Mouse (Mus musculus) monocyte, adult 5-6 weeks (primary cell): ENCODE measurements around the gene Apobec3. TPM values are rescaled to one million over a fixed set of nuclear protein-coding genes. Genes with fewer than 3 reads are reported as not detected.
"Not testable (repeated sequence)": the region's sequence is repeated elsewhere in the genome, so short reads cannot be mapped to it uniquely, and the experiment has no call there.

Experiments used
- ATAC-seq: fragments of 153-309, 156-312 bp; replicated peaks from 2 replicates; pipeline ENCODE4 v1.8.0; 2017; ENCODE audit warnings: mild to moderate bottlenecking; ENCODE audit not compliant: low TSS enrichment, insufficient number of reproducible peaks, severe bottlenecking, poor library complexity, low FRiP score
- total RNA-seq: library from RNA; stranded (forward); fragments of 200-1000, 200-491, 200-594 nt; gene quantifications from 3 replicates; pipeline ENCODE4 v1.2.3, GENCODE M21; 2017

Apobec3 gene
- total RNA-seq, 1 experiment from 2014 or later = 113 TPM

DNA sequence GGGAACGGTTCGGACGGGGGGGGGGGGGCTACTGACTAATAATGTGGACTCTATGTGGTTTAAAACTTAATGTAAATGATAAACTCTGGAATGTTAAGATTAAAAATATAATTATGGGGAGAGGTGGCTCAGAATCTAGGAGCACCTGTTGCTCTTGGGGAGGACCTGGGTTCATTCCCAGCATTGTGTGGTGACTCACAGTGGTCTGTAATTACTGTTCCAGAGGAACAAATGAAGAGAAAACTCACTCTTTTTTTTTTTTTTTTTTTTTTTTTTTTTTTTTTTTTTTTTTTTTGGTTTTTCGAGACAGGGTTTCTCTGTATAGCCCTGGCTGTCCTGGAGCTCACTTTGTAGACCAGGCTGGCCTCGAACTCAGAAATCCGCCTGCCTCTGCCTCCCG, 48.0 kb downstream of the Apobec3 start:
- not testable (repeated sequence) for ATAC-seq

DNA sequence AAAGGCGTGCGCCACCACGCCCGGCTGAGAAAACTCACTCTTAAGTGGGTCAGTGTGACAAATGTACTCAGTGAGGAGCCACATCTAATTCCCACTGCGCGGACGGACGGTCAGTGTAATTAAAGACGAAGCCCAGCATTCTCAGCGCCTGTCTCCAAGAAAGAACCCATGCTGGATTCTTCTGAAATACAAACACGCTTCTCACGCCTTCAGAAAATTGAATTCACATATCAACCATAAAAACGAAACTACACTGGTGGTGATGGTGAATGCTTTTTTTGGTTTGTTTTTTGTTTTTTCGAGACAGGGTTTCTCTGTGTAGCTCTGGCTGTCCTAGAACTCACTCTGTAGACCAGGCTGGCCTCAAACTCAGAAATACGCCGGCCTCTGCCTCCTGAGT, 48.5 kb downstream of the Apobec3 start:
- ATAC-seq = no peak

DNA sequence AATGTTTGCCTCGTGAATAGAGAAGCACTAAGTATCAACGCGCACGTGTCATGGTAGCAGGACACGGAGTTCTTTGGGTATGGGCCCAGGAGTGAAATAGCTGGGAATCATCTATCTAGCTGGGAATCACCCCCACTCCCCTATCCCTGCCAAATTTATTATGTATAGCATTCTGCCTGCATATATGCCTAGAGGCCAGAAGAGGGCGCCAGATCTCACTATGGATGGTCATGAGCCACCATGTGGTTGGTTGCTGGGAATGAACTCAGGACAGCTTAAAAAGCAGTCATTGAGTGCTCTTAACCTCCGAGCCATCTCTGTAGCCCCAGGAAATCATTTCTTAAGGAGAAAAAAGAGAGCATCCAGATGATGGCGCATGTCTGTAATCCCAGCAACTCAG, 49.5 kb downstream of the Apobec3 start:
- ATAC-seq = peak; percentile 71

DNA sequence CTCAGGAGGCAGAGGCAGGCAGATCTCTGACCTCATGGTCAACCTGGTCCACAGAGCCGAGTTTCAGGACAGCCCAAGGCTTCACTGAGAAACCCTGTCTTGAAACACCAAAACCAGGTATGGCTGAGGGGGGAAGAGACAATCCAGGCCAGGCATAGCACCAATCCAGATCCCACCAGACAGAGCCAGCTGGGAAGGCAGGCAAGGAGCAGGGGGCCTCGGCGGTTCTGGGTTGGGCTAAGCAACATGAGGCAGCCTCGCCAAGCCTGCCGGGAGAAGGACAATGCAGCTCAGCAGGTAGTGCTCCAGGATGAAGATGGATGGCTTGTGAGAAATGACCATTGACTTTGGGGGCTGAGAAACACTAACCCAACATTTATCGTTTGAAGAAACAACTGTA, 51.1 kb downstream of the Apobec3 start:
- ATAC-seq = no peak

DNA sequence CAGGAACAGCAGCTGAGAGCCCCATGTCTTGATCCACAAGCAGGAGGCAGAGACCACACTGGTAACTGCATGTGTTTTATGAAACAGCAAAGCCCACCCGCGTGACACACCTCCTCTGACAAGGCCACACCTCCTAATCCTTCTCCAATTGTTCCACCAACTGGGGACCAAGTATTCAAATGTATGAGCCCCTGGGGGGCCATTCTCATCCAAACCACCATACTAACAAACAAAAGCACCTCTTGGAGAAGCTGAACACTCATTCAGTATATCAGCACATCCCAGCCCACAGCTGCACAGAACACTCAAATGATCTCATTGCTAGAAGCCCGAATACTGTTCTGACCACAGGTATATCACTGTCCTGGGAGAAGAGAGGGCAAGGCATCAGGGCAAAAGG, 52.1 kb downstream of the Apobec3 start:
- ATAC-seq = no peak

DNA sequence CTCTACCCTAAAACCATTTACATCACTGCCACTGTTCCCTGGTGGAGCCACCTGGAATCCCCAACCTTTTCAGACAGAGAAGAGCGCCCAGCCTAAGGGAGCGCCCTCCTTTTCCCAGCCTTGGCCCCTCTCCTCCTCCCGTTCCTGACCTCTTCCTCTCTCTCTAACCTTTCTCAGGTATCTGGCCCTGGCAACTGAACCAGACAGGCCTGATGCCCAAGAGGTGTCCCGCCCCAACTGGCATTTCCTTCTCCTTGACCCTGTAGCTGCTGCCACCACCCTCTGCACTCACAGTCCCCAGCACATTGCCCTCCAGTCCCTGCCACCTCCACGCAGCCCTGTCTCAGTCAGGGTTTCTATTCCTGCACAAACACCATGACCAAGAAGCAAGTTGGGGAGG, 53.5 kb downstream of the Apobec3 start:
- no peak; the same call in 1 of the 2 replicates for ATAC-seq

DNA sequence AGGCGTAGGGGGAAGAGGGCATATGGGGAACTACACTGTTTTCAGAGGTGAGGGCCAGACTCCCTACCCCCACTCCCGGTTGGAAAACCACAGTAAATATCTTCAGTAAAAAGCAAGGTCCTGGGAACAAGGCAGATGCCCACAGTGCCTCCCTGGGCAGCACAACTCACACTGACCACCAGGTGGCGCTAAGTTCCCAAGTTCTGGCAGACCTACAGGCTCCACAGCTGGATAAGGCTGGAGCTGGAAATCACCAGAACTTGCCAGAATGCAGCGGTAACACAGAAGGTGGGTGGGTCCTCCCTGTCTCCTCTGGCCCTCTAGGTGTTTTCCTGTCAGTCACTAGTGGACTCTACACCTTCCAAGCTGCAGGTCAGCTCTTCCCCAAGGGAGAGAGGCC, 54.6 kb downstream of the Apobec3 start:
- ATAC-seq = peak; percentile 74

DNA sequence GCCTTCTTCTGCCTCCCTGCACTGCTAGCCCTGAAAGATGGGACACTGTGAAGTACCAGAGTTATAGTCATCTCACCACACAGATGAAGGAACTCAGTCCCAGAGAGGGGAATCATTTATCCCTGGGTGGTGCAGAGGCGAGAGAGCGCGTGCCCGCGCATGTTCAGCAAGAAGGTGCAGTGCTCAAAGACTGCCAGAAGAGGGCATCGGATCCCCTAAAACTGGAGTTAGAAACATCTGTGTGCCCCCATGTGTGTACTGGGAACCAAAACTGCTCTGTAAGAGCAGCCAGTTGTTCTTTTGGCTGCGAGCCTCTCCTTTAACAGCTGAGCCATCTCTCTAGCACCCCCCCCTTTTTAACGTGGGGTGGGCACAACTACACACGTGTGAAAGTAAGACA, 55.3 kb downstream of the Apobec3 start:
- ATAC-seq = no peak

DNA sequence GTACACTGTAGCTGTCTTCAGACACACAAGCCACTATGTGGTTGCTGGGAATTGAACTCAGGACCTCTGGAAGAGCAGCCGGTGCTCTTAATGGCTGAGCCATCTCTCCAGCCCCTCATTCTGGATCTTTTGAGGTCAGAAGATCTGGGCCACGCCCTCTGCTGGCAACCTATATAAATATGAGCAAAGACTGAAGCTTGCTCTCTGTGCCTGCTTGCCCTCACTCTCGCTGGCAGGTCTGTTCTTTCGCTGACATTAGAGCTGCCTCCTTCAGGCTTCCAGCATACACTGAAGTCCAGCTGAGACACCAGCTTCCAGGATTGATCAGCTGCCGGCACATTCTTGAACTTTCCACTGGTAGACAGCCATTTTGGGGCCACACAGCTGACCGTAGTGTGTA, 56.2 kb downstream of the Apobec3 start:
- ATAC-seq = no peak

DNA sequence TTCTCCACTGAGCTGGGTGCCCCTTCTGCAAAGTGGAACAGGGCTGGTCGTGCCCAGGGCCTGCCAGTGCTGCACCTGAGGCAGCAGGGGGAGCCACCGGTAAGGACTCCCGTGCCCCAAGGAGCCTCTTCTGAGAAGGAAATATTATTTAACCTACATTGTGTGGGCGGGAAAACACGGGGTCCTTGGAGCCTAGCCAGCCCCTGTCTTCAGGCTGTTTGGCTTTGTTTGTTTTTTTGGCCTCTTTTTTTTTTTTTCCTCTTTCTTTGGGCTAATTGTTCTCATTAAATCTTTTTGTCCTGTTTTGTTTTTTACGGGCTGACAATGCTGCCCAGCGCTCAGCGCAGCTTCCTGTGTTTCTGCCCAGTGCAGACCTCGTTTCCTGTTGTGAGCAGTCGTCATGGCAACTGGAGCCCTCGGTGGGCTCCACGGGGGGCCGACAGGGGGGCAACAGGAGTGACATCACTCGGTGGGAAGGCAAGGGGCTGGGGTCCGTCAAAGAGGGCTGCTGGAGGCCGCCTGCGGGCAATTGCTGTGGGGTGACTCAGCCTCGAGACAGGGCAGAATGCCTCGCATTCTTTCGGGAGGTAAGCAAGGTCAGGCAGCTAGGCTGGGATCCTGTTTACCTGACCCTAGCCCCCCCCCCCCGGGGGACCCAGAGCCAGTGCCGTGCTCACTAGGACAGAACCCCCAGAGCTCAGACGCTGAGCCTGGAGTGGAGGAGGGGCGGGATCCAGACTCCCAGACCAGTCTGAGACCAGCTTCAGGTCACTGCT, 59.0 kb downstream of the Apobec3 start:
- ATAC-seq = 0 out of 2 replicates have a peak, but pooled peaks have one; percentile 45

DNA sequence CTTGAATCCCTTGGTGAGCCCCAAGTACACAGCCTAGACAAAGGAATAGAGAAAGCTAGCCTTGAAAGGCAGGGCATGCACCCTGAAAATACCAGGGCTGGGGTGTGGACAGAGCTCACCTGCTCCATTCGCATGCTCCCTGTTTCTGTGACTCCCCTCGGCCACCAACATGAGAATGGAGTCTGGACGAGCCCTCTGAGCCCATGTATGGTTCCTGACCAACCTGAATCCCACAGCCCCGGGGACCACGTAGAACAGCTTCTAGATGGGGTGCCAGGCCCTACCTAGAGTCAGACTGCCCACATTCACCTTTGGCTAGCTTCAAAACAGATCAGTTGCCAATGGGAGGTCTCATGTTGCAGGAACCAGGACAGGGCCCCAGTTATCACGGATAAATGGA, 59.8 kb downstream of the Apobec3 start:
- no peak for ATAC-seq

DNA sequence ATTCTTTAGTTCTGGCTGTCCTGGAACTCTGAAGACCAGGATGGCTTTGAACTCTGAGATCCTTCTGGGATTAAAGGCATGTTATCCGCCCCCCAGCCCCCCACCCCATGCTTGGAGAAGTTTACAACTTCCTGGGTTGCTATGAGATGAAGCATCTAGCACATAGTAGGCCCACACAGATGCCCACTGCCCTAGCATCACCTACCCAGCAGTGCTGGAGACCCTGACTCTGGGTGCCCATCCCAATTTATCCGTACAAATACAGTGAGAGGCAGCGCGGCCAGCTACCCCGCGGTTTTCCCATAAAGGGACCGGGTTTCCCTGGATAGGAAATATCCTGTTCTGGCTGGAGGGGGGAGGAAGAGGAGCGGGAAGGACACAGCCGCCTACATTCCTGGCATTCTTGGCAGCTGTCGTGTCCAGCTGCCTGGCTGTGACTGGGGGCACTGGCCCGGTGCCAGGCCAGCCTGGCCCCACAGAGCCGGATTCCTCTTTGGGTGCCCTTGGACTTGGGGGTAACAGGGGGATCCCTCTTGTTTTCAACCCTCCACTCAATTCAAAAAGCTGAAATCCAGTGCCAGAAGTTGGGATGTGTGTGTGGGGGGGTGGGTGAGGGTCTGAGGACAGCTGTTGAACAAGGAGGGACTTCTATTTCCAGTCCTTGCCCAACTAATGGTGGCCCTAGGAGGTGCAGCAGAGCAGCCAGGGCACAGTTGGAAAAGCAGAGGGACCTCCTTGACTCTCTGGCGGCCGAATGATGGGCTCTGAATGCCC, 60.5 kb downstream of the Apobec3 start:
- no peak for ATAC-seq

DNA sequence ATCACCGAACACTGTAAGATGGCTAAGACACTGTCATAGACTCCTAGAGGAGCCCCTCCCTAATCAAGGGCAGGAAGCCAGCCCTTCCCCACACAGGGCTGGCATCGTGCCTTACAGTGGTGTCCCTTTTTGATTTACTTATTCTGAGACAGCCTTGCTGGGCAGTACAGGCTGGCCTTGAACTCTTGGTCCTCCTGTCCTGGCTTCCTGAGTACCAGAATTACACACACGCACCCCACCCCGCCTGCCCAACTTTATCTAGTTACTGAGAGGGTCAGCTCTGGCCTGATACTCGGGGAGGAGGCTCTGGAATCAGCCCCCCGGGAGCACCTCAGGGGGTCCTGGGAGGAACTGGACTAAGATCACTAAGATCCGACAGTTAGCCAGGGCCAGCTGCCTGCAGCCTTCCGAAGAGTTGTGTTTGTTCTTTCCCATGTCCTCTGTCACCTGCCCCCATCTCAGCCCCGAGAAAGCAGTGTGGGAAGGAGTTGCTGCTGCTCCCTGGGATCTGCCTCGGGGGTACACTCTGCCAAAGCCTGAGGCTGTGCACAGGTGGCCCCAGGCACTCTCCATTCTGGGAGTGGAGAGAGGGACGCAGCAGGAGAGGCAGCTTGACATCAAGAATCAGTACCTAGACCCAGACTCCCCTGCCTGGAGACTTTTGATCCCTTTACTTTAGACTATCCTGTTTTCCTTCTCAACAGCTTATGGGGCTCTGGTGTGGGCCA, 61.2 kb downstream of the Apobec3 start:
- ATAC-seq = no peak

DNA sequence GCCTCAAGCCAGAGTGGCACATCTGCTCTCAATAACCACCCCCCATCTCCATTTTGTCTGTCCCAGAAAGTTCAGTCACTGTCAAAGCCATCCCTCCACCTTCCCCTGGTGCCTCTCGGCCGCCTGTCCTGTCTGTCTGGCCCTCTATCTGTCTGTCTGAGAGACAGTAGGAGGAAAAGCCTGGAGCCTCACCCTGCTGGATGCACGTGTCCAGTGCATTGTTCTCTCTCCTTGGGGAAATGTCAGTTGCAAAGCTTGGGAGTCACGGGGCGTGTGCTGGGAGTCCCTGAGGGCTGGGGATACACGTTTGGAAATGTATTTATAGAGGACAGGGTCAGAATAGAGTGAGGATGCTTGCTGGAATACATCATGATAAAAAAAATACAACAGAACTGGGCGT, 62.0 kb downstream of the Apobec3 start:
- no peak for ATAC-seq

DNA sequence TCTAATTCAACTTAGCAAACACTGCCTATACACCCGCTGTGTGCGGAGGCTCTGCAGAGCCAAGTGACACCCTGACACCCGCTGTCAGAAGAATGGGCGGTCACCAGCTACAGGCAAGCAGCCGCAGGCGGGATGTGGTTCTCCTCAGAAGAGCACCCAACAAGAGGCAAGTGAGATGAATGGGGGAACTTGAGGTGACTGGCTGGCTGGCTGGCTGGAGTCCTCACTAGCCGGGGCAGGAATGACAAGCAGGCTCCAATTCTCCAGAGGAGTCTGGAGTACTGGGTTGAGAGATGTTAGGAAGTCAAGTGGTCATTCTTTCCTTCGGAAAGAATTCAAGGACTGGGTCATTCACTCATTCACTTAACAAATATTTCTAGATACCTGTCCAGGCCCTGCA, 65.1 kb downstream of the Apobec3 start:
- peak; percentile 42; the same call in 1 of the 2 replicates for ATAC-seq

DNA sequence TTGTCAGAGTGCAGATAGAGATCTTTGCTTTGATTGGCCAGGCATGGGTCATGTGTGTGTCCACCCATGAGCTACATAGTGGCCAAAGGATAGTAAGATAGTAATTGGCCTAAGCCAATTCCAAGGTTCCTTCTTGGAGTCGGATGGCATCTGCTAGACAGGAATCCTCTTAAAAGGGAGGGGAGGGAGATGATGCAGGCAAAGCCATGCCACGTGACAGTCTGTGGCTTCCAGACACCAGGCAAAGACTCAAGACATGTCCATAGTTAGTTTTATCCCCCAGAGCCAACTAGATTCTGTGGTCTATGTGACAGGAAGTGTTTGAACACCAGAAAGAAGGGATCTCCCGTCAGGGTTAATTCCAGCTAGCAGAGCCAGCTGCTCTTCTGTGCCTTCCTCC, 67.0 kb downstream of the Apobec3 start:
- ATAC-seq = no peak

DNA sequence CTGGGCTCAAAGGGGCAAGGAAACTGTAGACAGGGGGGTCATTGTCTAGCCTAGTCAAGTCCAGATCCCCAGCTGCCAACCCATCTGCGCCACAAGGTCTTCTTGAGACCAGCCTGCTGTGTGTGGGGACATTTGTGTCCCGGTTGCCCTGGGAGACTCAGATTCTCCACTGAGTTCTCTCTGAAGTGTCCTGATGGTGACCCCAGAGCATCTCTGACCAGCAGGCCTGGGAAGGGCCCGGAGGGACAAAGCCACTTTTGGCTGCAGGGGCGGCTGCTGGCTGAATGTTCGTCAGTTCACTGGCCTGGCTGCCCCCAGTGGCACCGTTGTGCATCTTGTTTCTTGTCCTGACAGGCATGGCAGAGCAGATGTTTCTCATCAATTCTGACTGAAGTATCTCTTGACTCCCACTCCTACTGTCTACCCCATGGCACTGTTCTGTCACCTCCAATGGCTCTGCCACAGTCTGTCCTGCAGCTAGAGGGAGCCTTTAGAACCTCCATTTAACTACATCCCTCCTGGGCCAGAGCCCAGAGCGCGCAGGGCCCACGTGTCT, 70.0 kb downstream of the Apobec3 start:
- ATAC-seq = no peak

DNA sequence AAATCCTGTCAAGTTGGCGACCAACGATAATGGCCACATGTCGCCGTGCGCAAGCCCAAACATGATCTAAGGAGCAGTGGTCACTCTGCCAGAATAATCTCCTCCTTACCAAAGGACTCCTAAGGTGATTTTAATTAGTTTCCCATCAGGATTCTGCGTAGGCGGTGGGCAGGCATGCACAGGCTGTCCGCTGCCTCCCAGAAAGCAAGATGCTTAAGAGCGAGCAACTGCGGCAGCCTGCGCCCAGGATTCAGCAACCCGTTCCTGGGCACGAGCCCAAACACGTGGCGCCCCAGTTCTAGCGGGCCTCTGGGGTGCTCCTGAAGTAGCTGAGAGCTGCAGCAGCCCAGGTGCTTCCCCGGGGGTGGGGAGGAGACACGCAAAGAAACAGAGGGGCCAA, 71.2 kb downstream of the Apobec3 start:
- no peak for ATAC-seq

DNA sequence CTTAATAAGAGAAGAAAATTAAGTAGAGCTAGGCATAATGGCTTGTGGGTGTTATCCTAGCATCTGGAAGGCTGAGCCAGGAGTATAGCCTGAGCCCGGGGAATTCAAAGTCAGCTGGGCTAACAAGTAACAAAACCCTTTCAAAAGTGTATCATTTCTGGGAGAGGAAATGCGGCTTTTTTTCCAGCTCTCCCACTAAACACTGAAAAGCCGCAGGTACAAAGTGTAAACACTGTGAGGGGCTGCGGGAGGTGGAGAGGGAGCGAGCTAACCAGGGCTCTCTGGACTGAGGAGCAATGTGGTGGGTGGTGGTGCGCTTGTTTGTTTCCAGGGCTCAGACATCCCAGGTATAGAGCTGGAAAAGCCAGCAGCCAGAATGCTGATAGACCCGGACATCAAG, 72.9 kb downstream of the Apobec3 start:
- no peak for ATAC-seq
